Mouse (Mus musculus): ENCODE measurements around the gene Gm281. TPM values are rescaled to one million over a fixed set of nuclear protein-coding genes. Genes with fewer than 3 reads are reported as not detected.

Gm281 gene
- polyA plus RNA-seq, 1 experiment, result 0.50 TPM

DNA sequence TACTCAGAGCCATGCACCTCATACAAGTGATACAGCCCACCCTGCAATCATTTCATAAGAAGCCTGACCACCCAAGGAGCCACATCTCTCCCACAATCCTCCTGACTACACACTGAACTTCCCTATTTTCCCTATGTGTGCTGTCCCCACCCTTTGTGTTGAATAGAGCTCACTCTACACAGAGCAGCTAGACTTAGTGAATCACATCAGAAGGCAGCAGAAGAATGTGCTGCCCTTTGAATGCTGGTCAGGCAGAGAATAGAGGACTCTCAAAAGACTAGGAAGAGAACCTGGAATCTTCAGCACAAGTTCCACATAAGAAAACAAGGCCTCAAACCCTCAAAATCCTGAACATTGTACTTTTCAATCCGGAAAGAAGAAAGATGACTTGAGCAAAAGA lies 7.8 kb downstream of the Gm281 start:
- Histone ChIP-seq H3K4me1 (ENCODE audit: control insufficient read depth, insufficient read depth, low read length) (no peaks in the 10 kb centered on the region), H3K27ac (ENCODE audit: control insufficient read depth, insufficient read depth, low read depth, low read length, poor library complexity) (no peak overlapping the region), H3K4me3 (replicated peaks; ENCODE audit: control insufficient read depth, low read depth, low read length) (no peak overlapping the region)
- TF ChIP-seq CTCF (IDR thresholded peaks at IDR 0.05; ENCODE audit: control insufficient read depth, insufficient read depth, low read length), result no peak
- no peak for TF ChIP-seq POLR2A (IDR thresholded peaks at IDR 0.05; ENCODE audit: borderline replicate concordance, control insufficient read depth, low read depth, low read length)
- WGBS, result 83% methylated on average over 1 of the region's 1 CpGs

DNA sequence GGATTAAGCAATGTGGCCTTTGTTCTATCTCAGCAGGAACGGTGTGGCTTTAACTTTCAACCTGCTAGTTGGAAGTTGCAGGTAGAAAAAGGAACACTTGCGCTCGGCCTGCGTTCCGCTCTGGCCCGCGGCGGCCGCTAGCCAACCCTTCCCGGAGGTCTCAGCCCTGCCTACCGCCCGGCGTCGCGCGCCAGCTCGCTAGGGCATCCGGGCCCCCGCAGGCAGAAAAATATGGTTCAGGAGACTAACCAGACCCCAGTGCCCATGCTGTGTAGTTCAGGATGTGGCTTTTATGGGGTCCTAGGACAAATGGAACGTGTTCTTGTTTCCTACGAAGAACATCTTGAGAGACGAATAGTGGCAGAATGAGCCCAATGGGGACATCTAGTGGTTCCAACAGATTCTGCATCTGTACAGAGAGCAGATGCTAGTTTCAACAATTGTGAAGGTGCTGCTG lies 12.6 kb downstream of the Gm281 start:
- H3K4me1 ChIP-seq (ENCODE audit: control insufficient read depth, insufficient read depth, low read length), result no peaks in the 10 kb centered on the region
- TF ChIP-seq CTCF (IDR thresholded peaks at IDR 0.05; ENCODE audit: control insufficient read depth, insufficient read depth, low read length), result no peak
- TF ChIP-seq POLR2A (IDR thresholded peaks at IDR 0.05; ENCODE audit: borderline replicate concordance, control insufficient read depth, low read depth, low read length), result no peak
- no peak overlapping the region for H3K27ac ChIP-seq (ENCODE audit: control insufficient read depth, insufficient read depth, low read depth, low read length, poor library complexity)
- H3K4me3 ChIP-seq (replicated peaks; ENCODE audit: control insufficient read depth, low read depth, low read length), result no peak overlapping the region
- WGBS, result 2% methylated on average over 22 of the region's 22 CpGs

DNA sequence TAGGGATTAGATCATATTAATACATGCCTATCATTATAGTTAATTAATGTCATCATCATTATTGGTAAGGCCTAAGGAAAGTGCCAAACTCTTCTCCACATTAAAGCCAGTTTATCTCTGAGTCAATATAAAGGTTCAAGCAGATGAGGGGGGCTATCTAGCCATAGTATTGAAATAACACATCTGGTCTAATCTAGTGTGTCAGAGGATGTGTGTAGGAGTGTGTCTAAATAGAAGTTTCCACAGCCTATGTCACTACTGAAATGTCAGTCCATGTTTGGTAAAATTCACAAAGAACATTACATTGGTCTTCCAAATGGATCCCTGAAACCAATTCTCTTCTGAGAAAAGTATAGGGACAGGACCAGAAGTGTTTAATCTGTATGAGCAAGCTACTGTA lies 19.1 kb downstream of the Gm281 start:
- TF ChIP-seq CTCF (IDR thresholded peaks at IDR 0.05; ENCODE audit: control insufficient read depth, insufficient read depth, low read length) (no peak), POLR2A (IDR thresholded peaks at IDR 0.05; ENCODE audit: borderline replicate concordance, control insufficient read depth, low read depth, low read length) (no peak)
- Histone ChIP-seq H3K4me1 (ENCODE audit: control insufficient read depth, insufficient read depth, low read length) (no peaks in the 10 kb centered on the region), H3K27ac (ENCODE audit: control insufficient read depth, insufficient read depth, low read depth, low read length, poor library complexity) (no peak overlapping the region), H3K4me3 (replicated peaks; ENCODE audit: control insufficient read depth, low read depth, low read length) (no peak overlapping the region)

DNA sequence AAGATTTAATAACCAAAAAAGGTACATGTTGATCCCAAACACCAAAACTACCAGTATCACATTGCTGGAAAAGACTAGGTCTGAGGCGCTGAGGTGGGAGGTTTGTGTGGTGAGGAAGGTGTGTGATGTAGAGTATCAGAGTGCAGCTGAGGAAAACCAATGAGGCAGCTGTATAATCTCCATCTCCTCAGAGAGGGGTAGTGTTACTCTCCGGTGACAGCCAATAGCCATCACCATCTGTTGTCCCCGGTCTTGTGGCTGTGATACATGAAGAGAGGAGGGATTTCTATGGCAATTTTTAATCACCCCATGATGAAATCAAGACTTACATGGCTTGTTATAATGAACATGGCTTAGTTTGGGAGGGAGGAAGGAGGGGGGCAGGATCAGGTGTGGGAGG lies 20.5 kb downstream of the Gm281 start:
- Histone ChIP-seq H3K4me3 (replicated peaks; ENCODE audit: control insufficient read depth, low read depth, low read length) (no peak overlapping the region), H3K27ac (ENCODE audit: control insufficient read depth, insufficient read depth, low read depth, low read length, poor library complexity) (no peak overlapping the region), H3K4me1 (ENCODE audit: control insufficient read depth, insufficient read depth, low read length) (no peaks in the 10 kb centered on the region)
- WGBS, result 74% methylated on average over 3 of the region's 3 CpGs
- TF ChIP-seq POLR2A (IDR thresholded peaks at IDR 0.05; ENCODE audit: borderline replicate concordance, control insufficient read depth, low read depth, low read length), result no peak
- TF ChIP-seq CTCF (IDR thresholded peaks at IDR 0.05; ENCODE audit: control insufficient read depth, insufficient read depth, low read length), result no peak

DNA sequence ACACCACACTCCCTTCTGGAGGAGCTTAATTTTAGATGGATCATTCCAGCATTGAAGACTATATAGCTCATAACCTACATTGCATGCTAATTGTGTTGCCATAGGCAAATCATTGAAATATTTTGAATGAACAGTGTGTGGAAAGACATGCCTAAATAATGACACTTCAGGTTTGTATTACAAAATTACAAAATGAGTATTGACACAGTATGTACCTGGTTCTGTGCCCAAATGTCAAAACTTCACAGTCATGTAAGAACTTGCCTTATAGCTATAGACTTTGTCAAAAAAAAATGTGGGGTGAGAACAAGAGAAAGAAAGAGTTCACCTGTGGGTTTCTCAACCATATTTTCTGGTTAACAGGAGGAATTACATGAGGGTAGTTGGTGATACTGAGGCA lies 52.9 kb downstream of the Gm281 start:
- Histone ChIP-seq H3K27ac (ENCODE audit: control insufficient read depth, insufficient read depth, low read depth, low read length, poor library complexity) (no peak overlapping the region), H3K4me3 (replicated peaks; ENCODE audit: control insufficient read depth, low read depth, low read length) (no peak overlapping the region), H3K4me1 (ENCODE audit: control insufficient read depth, insufficient read depth, low read length) (no peaks in the 10 kb centered on the region)
- no peak for TF ChIP-seq POLR2A (IDR thresholded peaks at IDR 0.05; ENCODE audit: borderline replicate concordance, control insufficient read depth, low read depth, low read length)
- no peak for TF ChIP-seq CTCF (IDR thresholded peaks at IDR 0.05; ENCODE audit: control insufficient read depth, insufficient read depth, low read length)

DNA sequence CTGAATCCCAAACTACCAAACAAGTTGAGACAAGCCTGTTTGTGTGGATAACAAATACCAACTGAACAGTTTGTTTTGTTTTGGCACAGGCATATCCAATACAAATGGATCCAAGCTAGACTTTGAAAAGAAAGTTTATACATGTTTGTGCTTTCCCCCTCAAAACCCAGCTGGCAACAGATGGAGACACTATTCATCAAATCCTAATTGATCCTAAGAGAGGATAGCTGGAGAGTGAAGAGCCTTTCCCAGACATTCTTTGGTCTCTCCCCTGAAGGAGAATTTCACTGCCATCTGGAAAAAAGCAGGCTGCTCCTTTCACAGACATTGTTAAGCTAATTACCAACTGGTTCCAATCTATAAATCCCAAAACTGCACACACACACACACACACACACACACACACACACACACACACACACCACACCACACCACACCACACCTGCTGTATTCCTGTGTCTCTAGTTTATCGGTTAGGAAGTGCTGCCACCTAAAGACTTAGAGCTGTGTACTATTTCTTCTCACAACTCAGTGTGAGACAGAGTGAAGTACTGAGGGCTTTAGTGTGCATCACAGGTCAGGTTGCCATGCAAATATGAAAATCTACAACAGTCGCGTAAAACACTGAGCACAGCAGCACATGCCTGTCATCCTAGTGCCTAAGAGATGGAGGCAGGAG lies 101.3 kb downstream of the Gm281 start:
- Histone ChIP-seq H3K27ac (ENCODE audit: control insufficient read depth, insufficient read depth, low read depth, low read length, poor library complexity) (no peak overlapping the region), H3K4me3 (replicated peaks; ENCODE audit: control insufficient read depth, low read depth, low read length) (no peak overlapping the region), H3K4me1 (ENCODE audit: control insufficient read depth, insufficient read depth, low read length) (no peaks in the 10 kb centered on the region)
- TF ChIP-seq CTCF (IDR thresholded peaks at IDR 0.05; ENCODE audit: control insufficient read depth, insufficient read depth, low read length) (no peak), POLR2A (IDR thresholded peaks at IDR 0.05; ENCODE audit: borderline replicate concordance, control insufficient read depth, low read depth, low read length) (no peak)
- whole genome bisulfite sequencing, result 89% methylated on average over 3 of the region's 3 CpGs

DNA sequence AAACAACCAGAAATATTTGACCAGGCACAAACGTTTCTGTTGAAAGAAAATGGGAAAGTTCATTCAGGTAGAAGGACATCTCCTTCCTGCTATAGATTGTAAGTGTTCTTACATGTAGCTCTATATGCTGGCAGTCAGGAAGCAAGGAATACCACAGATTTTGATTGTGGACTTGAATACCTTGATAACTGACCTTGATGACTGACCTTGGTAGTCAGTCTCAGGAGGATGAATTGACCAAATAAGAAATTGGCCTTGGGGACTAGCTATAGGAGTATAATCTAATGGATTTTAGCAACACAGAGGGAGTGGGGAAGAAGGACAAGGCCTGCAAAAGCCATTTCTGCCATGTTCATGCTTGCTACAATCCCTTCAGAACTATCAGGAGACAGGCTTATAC lies 123.8 kb downstream of the Gm281 start:
- no peak overlapping the region for H3K4me3 ChIP-seq (replicated peaks; ENCODE audit: control insufficient read depth, low read depth, low read length)
- H3K4me1 ChIP-seq (ENCODE audit: control insufficient read depth, insufficient read depth, low read length), result no peaks in the 10 kb centered on the region
- no peak for TF ChIP-seq CTCF (IDR thresholded peaks at IDR 0.05; ENCODE audit: control insufficient read depth, insufficient read depth, low read length)
- TF ChIP-seq POLR2A (IDR thresholded peaks at IDR 0.05; ENCODE audit: borderline replicate concordance, control insufficient read depth, low read depth, low read length), result no peak
- H3K27ac ChIP-seq (ENCODE audit: control insufficient read depth, insufficient read depth, low read depth, low read length, poor library complexity), result no peak overlapping the region
- WGBS, result 38% methylated on average over 1 of the region's 1 CpGs

DNA sequence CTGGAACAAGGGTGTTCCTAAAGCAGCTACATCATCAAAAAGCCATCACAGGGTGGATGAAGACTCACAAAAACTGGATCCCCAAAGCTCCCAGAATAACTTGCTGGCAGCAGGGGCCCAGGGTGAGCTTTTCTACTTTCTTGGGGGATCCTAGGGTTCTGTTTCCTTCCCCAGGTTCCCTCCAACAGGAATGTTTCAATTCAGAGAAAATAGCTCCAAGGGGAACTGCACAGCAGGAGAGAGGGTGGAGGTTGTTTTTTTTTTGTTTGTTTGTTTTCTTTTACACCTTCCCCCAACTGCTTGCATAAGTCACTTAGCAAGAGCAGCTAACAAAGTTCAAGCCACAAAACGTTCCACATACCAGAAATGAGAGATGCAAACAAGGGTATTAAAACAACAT lies 124.3 kb downstream of the Gm281 start:
- H3K4me1 ChIP-seq (ENCODE audit: control insufficient read depth, insufficient read depth, low read length), result no peaks in the 10 kb centered on the region
- no peak for TF ChIP-seq CTCF (IDR thresholded peaks at IDR 0.05; ENCODE audit: control insufficient read depth, insufficient read depth, low read length)
- no peak for TF ChIP-seq POLR2A (IDR thresholded peaks at IDR 0.05; ENCODE audit: borderline replicate concordance, control insufficient read depth, low read depth, low read length)
- no peak overlapping the region for H3K4me3 ChIP-seq (replicated peaks; ENCODE audit: control insufficient read depth, low read depth, low read length)
- no peak overlapping the region for H3K27ac ChIP-seq (ENCODE audit: control insufficient read depth, insufficient read depth, low read depth, low read length, poor library complexity)
- WGBS, result 41% methylated on average over 1 of the region's 1 CpGs

DNA sequence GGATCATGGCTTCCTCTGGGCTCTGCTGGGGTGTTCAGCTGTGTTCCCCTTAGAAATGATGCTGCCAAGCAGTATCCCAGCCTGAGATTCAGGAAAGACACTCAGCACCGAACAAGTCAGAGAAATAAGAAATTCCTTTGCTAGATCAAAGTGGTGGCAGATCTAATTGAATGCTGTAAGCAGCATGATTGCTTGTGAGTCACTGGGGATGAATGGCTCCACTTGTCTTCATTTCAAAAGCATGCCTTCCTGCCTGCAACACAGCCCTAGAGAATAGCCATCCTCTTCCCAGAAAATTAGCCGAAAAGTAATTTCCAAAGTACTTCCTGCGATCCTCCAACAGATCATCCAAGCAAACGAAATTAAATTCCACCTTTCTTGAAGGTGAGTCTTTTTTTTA lies 131.3 kb downstream of the Gm281 start:
- Histone ChIP-seq H3K4me3 (replicated peaks; ENCODE audit: control insufficient read depth, low read depth, low read length) (no peak overlapping the region), H3K27ac (ENCODE audit: control insufficient read depth, insufficient read depth, low read depth, low read length, poor library complexity) (no peak overlapping the region), H3K4me1 (ENCODE audit: control insufficient read depth, insufficient read depth, low read length) (no peaks in the 10 kb centered on the region)
- 66% methylated on average over 4 of the region's 4 CpGs for WGBS
- TF ChIP-seq CTCF (IDR thresholded peaks at IDR 0.05; ENCODE audit: control insufficient read depth, insufficient read depth, low read length), result no peak
- TF ChIP-seq POLR2A (IDR thresholded peaks at IDR 0.05; ENCODE audit: borderline replicate concordance, control insufficient read depth, low read depth, low read length), result no peak

All from bone marrow, adult 2 months (tissue).